Mouse (Mus musculus) brain, embryonic 18.5 days (tissue): ENCODE results near the gene Arid5b.

Source experiments
- DNase-seq: peaks from one replicate; pipeline ENCODE4 v3.0.0-alpha.2; 2012; ENCODE audit warnings: low read depth, low spot score

Arid5b gene

GRCm38 (mm10) chr10:68136480-68137083, 142.0 kb downstream of the Arid5b start:
- no peak for DNase-seq

- no peak for DNase-seq
Observed at GRCm38 (mm10) chr10:68136051-68136450, 142.5 kb downstream of the Arid5b start.

- DNase-seq: no peak
Observed at GRCm38 (mm10) chr10:68135416-68135815, 143.1 kb downstream of the Arid5b start.

- DNase-seq: no peak
Observed at GRCm38 (mm10) chr10:68134549-68134948, 144.0 kb downstream of the Arid5b start.

- no peak for DNase-seq
Observed at GRCm38 (mm10) chr10:68134071-68134470, 144.5 kb downstream of the Arid5b start.

GRCm38 (mm10) chr10:68132636-68133035, 145.9 kb downstream of the Arid5b start:
- no peak for DNase-seq

GRCm38 (mm10) chr10:68132154-68132553, 146.4 kb downstream of the Arid5b start:
- DNase-seq: no peak

GRCm38 (mm10) chr10:68129651-68130050, 148.9 kb downstream of the Arid5b start:
- DNase-seq: no peak

- no peak for DNase-seq
Observed at GRCm38 (mm10) chr10:68129009-68129408, 149.5 kb downstream of the Arid5b start.

- DNase-seq: no peak
Observed at GRCm38 (mm10) chr10:68128441-68128848, 150.1 kb downstream of the Arid5b start.

- no peak for DNase-seq
Observed at GRCm38 (mm10) chr10:68127604-68128256, 150.8 kb downstream of the Arid5b start.

- no peak for DNase-seq
Observed at GRCm38 (mm10) chr10:68127104-68127503, 151.4 kb downstream of the Arid5b start.

- DNase-seq: no peak
Observed at GRCm38 (mm10) chr10:68126551-68126950, 152.0 kb downstream of the Arid5b start.

- DNase-seq: no peak
Observed at GRCm38 (mm10) chr10:68125919-68126550, 152.5 kb downstream of the Arid5b start.

GRCm38 (mm10) chr10:68124985-68125384, 153.6 kb downstream of the Arid5b start:
- DNase-seq: no peak

GRCm38 (mm10) chr10:68123446-68123845, 155.1 kb downstream of the Arid5b start:
- DNase-seq: no peak

- DNase-seq: no peak
Observed at GRCm38 (mm10) chr10:68121960-68122359, 156.6 kb downstream of the Arid5b start.

GRCm38 (mm10) chr10:68121251-68121650, 157.3 kb downstream of the Arid5b start:
- DNase-seq: no peak

GRCm38 (mm10) chr10:68120011-68120410, 158.5 kb downstream of the Arid5b start:
- no peak for DNase-seq

GRCm38 (mm10) chr10:68119285-68119684, 159.3 kb downstream of the Arid5b start:
- DNase-seq: no peak

GRCm38 (mm10) chr10:68114955-68115354, 163.6 kb downstream of the Arid5b start:
- no peak for DNase-seq

- no peak for DNase-seq
Observed at GRCm38 (mm10) chr10:68113645-68114044, 164.9 kb downstream of the Arid5b start.

GRCm38 (mm10) chr10:68112983-68113382, 165.6 kb downstream of the Arid5b start:
- no peak for DNase-seq
